Mouse (Mus musculus) forebrain, postnatal 0 days (tissue): Measurements from ENCODE around the gene Tbxa2r. TPM values are rescaled to one million over a fixed set of nuclear protein-coding genes. Genes with fewer than 3 reads are reported as not detected.

Experiments used
- ATAC-seq: fragments of 200-750 bp; cut with Nextera tagmentation; 2 replicates; pipeline ENCODE4 v1.8.0; 2017; ENCODE audit warnings: mild to moderate bottlenecking, moderate library complexity
- DNase-seq: peaks from one replicate; pipeline ENCODE4 v3.0.0-alpha.2; 2015
- H3K27ac ChIP-seq: fragments of 300-500 bp; sonication (generic); 2 replicates; pipeline ENCODE4 v1.5.1; 2014; ENCODE audit warnings: low read depth, mild to moderate bottlenecking, antibody characterized with exemption, low read length, moderate library complexity, mixed read lengths
- H3K27me3 ChIP-seq: fragments of 300-500 bp; sonication (generic); 2 replicates; pipeline ENCODE4 v1.6.1; 2014; ENCODE audit warnings: mild to moderate bottlenecking, low read length, mixed read lengths; ENCODE audit not compliant: insufficient read depth
- H3K36me3 ChIP-seq: fragments of 300-500 bp; sonication (generic); 2 replicates; pipeline ENCODE4 v1.6.1; 2014; ENCODE audit warnings: mild to moderate bottlenecking, moderate library complexity; ENCODE audit not compliant: insufficient read depth
- H3K4me1 ChIP-seq: fragments of 300-500 bp; sonication (generic); 2 replicates; pipeline ENCODE4 v1.6.1; 2014; ENCODE audit warnings: antibody characterized with exemption; ENCODE audit not compliant: insufficient read depth
- H3K4me2 ChIP-seq: fragments of 300-500 bp; sonication (generic); 2 replicates; pipeline ENCODE4 v1.6.1; 2014; ENCODE audit warnings: low read depth, mild to moderate bottlenecking, moderate library complexity
- H3K4me3 ChIP-seq: fragments of 300-500 bp; sonication (generic); 2 replicates; pipeline ENCODE4 v1.5.1; 2014; ENCODE audit warnings: low read depth, low read length, mixed read lengths
- H3K9ac ChIP-seq: fragments of 300-500 bp; sonication (generic); 2 replicates; pipeline ENCODE4 v1.6.1; 2014; ENCODE audit warnings: mild to moderate bottlenecking
- H3K9me3 ChIP-seq: fragments of 300-500 bp; sonication (generic); 2 replicates; pipeline ENCODE4 v1.6.1; 2016; ENCODE audit warnings: low read length
- CTCF ChIP-seq: sonication (generic); IDR thresholded peaks from 2 replicates; pipeline ENCODE4 v1.5.1; 2016; ENCODE audit warnings: antibody characterized with exemption, control low read depth, low read depth
- WGBS: fragments of 180-500 bp; shearing (Covaris S2); extraction: QIAGEN DNeasy Blood & Tissue Kit; methylation state at CpG from one replicate; pipeline ENCODE4 v1.1.7; 2014; 5-methylcytosine and 5-hydroxymethylcytosine counted together
- polyA plus RNA-seq: library from polyadenylated mRNA; unstranded; fragments of >200 nt; fragmentation: Nextera tagmentation; extraction: Ambion mirVana; gene quantifications from 2 replicates; pipeline ENCODE4 v1.2.1, GENCODE M21; 2015
- total RNA-seq: library from RNA; depleted of rRNA; stranded (reverse); fragments of >200 nt; gene quantifications from 2 replicates; pipeline ENCODE4 v1.2.3, GENCODE M21; 2014

Tbxa2r gene
- total and polyA plus RNA-seq, 2 experiments from 2014 or later: 3.3 to 3.9 TPM

DNA sequence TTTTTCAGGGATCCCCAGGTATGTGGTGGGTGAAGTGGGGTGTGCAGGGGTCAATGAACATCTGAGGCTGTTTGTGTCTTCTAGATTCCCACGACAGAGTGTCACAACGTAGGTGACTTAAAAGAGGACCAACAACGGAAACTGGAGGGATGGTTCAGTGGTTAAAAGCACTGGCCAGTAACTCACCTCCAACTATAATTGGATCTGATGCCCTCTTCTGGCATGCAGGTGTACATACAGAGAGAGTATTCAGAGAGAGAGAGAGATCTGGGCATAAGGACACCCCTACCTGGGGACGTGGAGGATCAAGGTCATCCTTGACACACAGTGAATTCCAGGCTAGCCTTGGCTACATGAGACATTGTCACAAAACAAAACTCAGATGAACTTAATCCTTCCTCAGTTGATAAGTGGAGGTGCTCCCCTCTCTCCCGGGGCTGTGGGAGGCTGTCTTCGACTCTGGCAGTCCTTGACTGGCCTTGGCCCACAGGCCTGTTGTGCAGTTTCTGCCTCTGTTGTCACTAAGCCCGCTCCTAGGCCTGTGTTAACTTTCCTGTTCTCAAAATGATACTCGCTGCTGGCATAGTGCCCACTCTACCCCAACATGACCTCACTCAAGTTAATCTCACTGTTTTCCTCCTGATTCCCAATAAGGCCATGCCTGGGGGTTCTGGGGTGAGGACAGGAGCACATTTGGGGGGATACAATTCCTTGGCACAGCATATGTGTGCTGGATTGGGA lies 16.1 kb downstream of the Tbxa2r start:
- Histone ChIP-seq H3K9me3 (no peaks in the 10 kb centered on the region), H3K9ac (no peak overlapping the region), H3K27me3 (peaks cover 36% of the 10 kb centered on the region), H3K4me2 (no peak overlapping the region), H3K4me3 (no peak overlapping the region), H3K4me1 (0 out of 2 replicates have a peak, but pooled peaks cover 3% of the 10 kb centered on the region), H3K27ac (no peak overlapping the region), H3K36me3 (no peaks in the 10 kb centered on the region)
- no peak for DNase-seq
- TF ChIP-seq CTCF: peak; percentile 42
- 51% methylated on average over 8 of the region's 8 CpGs for WGBS
- no peak for ATAC-seq

DNA sequence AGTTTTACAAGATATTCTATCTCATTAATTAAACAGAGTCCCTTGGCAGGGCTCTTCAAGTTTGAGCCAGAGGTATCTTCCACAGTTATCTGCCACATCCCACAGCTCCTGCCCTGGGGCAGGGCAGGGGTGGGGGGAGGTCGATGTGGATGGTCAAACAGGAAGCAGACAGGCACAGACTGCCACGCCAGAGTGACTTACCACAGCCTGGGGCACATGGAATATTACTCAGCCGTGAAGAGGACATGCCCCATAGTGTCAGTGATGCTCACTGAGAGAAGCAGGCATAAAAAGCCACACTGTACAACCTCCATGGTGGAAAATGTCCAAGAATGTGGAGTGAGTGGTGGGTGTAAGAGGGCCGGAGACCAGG lies 16.6 kb downstream of the Tbxa2r start:
- Histone ChIP-seq H3K36me3 (no peaks in the 10 kb centered on the region), H3K27ac (no peak overlapping the region), H3K9ac (no peak overlapping the region), H3K9me3 (no peaks in the 10 kb centered on the region), H3K4me2 (no peak overlapping the region), H3K4me3 (no peak overlapping the region), H3K4me1 (0 out of 2 replicates have a peak, but pooled peaks cover 3% of the 10 kb centered on the region), H3K27me3 (peaks cover 36% of the 10 kb centered on the region)
- TF ChIP-seq CTCF: no peak
- ATAC-seq (no peak), DNase-seq (no peak)
- WGBS: 89% methylated on average over 4 of the region's 4 CpGs

DNA sequence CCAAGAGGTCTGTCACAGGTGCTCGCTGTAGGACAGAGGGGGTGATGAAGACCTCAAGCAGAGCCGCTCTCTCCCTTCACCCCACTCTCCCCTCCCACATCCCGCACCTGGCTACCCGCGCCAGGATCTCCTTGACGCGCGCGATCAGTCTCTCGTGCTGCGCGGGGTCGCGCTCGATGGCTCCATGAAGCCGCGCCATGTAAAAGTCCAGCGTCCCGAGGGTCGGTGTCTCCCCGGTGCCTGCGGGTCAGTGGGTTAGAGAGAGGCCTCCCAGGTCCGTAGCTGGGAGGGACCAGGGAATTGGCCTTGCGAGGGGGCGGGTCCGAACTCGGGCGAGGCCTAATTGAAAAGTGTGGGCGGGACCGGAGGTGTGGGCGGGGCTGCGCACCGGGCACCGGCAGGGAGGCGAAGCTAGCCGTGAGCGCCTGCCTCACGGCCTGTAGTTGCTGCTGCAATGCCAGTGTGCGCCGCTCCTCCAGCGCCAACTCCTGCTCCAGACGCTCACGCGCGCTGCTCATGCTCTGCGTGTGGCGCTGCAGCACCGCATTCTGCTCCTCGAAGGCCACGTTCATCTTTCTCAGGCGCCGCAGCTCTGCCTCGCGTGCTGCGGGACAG lies 18.0 kb downstream of the Tbxa2r start:
- ATAC-seq: peak; percentile 42
- Histone ChIP-seq H3K27ac (no peak overlapping the region), H3K27me3 (peaks cover 30% of the 10 kb centered on the region), H3K4me2 (peak overlapping the region; percentile 63), H3K4me3 (peak overlapping the region; percentile 32), H3K4me1 (0 out of 2 replicates have a peak, but pooled peaks cover 3% of the 10 kb centered on the region), H3K9me3 (no peaks in the 10 kb centered on the region), H3K9ac (peak overlapping the region; percentile 44), H3K36me3 (no peaks in the 10 kb centered on the region)
- peak; percentile 86 for DNase-seq
- WGBS: 8% methylated on average over 54 of the region's 55 CpGs
- TF ChIP-seq CTCF: peak; percentile 64

DNA sequence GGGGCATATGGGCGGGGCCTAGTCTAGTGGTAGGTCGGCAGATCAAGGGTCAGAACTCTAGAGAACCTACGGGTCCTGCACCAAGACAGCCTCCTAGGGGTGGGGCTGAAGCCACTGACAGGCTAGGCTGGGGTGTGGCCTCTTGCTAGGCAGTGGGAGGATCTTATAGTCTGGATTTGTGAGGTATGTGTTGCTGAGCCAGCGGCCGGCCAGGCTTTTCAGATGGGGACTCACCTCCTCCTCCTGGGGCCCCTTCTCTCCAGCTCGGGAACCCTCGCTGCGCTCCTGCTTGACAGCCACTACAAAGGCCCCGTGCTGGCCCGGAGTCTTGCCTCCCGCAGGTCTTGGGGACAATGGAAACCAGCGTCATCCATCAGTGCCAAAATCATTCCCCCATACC lies 20.6 kb downstream of the Tbxa2r start:
- Histone ChIP-seq H3K27me3 (peaks cover 11% of the 10 kb centered on the region), H3K9me3 (no peaks in the 10 kb centered on the region), H3K4me1 (0 out of 2 replicates have a peak, but pooled peaks cover 3% of the 10 kb centered on the region), H3K27ac (no peak overlapping the region), H3K4me3 (no peak overlapping the region), H3K36me3 (no peaks in the 10 kb centered on the region), H3K9ac (no peak overlapping the region), H3K4me2 (no peak overlapping the region)
- no peak for TF ChIP-seq CTCF
- 9% methylated on average over 12 of the region's 12 CpGs for WGBS
- ATAC-seq (no peak), DNase-seq (no peak)

DNA sequence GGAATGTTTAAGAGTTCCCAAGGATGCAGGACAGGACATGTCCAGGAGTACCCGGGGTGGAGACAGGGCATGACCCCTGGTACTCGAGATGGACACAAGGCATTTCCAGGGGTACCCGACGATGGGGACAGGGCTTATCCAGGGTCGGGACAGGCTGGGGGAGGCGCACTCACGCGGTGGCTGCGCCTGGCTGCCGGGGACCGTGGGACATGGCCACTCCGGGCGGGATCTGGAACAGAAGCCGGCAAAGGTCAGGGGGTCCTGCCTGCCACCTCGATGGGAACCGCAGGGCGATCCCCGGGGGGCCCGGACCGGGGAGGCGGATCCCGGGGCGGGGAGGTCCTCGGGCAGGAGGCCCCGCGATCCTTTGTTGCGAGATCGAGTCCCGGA lies 21.4 kb downstream of the Tbxa2r start:
- no peak for TF ChIP-seq CTCF
- Histone ChIP-seq H3K4me3 (peak overlapping the region; percentile 45), H3K36me3 (no peaks in the 10 kb centered on the region), H3K27me3 (peaks cover 3% of the 10 kb centered on the region), H3K4me2 (peak overlapping the region; percentile 79), H3K9me3 (no peaks in the 10 kb centered on the region), H3K27ac (no peak overlapping the region), H3K9ac (peak overlapping the region; percentile 23), H3K4me1 (0 out of 2 replicates have a peak, but pooled peaks cover 3% of the 10 kb centered on the region)
- DNase-seq: no peak
- 6% methylated on average over 25 of the region's 29 CpGs for WGBS
- ATAC-seq: no peak

DNA sequence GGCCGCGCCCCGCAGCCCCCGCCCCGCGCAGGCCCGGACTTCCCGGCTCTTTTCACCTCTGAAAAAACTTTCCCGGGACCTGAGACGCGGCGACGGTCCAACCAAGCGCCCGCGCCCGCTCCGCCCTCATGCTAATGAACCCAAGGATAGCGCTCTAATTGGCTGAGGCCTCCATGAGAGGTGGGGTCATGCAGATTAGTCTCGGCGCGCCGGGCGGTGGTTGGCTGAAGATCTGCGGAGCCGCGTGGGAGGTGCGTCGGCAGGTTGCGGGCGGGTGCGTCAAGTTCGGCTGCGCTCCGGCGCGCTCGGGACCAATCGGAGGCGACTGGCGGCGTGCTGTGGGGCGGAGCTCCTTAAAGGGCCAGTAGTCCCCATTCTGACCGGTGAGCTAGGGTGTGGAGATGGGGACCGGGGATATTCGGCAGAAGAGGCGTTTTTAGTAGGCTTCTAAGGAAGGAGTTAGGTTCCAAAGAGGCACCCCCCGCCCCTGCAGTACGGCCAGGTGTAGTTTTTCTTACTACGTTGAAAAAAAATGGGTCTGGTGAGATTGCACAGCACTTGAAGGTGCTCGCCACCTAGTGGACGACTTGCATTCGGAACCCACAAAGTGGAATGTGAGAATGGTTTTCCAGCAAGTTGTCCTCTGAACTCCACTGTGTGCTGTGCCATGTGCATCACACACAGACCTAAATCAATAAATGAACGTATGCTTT lies 22.0 kb downstream of the Tbxa2r start, which contains the start of gene Hmg20b:
Gene Hmg20b, minus strand, starts transcription at position 130 of the 713 bp plus-strand sequence.
- H3K27ac ChIP-seq: no peak within 1 kb of the TSS
- 3% methylated on average over 54 of the region's 54 CpGs for WGBS

More for the DNA sequence above, 22.0 kb downstream of the Tbxa2r start, which contains the start of gene Hmg20b:
- Histone ChIP-seq H3K9me3 (no peaks in the 10 kb centered on the region), H3K4me2 (peak within 1 kb of the TSS; percentile 79), H3K4me3 (peak within 1 kb of the TSS; percentile 45), H3K4me1 (0 out of 2 replicates have a peak, but pooled peaks cover 3% of the 10 kb centered on the region), H3K36me3 (no peaks in the 10 kb centered on the region), H3K9ac (peak within 1 kb of the TSS; percentile 40), H3K27me3 (no peaks in the 10 kb centered on the region)
- ATAC-seq: peak; percentile 98
- peak; percentile 99 for DNase-seq
- peak; percentile 93 for TF ChIP-seq CTCF
